Mouse (Mus musculus): ENCODE data around the gene Plekhh3.

The Plekhh3 gene

GRCm38 (mm10) chr11:101190913-101191907 is 20.1 kb upstream of the Plekhh3 start:
- TF ChIP-seq GATA4 (IDR thresholded peaks at IDR 0.05; ENCODE audit: insufficient replicate concordance, low read length): no peak

GRCm38 (mm10) chr11:101190181-101190912 is 19.2 kb upstream of the Plekhh3 start:
- TF ChIP-seq GATA4 (IDR thresholded peaks at IDR 0.05; ENCODE audit: insufficient replicate concordance, low read length): no peak

GRCm38 (mm10) chr11:101189495-101190180 is 18.5 kb upstream of the Plekhh3 start:
- peak; percentile 74; the same call in 1 of the 2 replicates for TF ChIP-seq GATA4 (IDR thresholded peaks at IDR 0.05; ENCODE audit: insufficient replicate concordance, low read length)

- no peak for TF ChIP-seq GATA4 (IDR thresholded peaks at IDR 0.05; ENCODE audit: insufficient replicate concordance, low read length)
These were observed 17.1 kb upstream of the Plekhh3 start for GRCm38 (mm10) chr11:101188166-101188805.

- TF ChIP-seq GATA4 (IDR thresholded peaks at IDR 0.05; ENCODE audit: insufficient replicate concordance, low read length): no peak
These were observed 16.4 kb upstream of the Plekhh3 start for GRCm38 (mm10) chr11:101187541-101187940.

- no peak for TF ChIP-seq GATA4 (IDR thresholded peaks at IDR 0.05; ENCODE audit: insufficient replicate concordance, low read length)
These were observed 15.5 kb upstream of the Plekhh3 start for GRCm38 (mm10) chr11:101186526-101187247.

GRCm38 (mm10) chr11:101185441-101185840 is 14.3 kb upstream of the Plekhh3 start:
- no peak for TF ChIP-seq GATA4 (IDR thresholded peaks at IDR 0.05; ENCODE audit: insufficient replicate concordance, low read length)

- no peak for TF ChIP-seq GATA4 (IDR thresholded peaks at IDR 0.05; ENCODE audit: insufficient replicate concordance, low read length)
These were observed 13.8 kb upstream of the Plekhh3 start for GRCm38 (mm10) chr11:101184984-101185383.

- no peak for TF ChIP-seq GATA4 (IDR thresholded peaks at IDR 0.05; ENCODE audit: insufficient replicate concordance, low read length)
These were observed 11.8 kb upstream of the Plekhh3 start for GRCm38 (mm10) chr11:101182771-101183517.

- TF ChIP-seq GATA4 (IDR thresholded peaks at IDR 0.05; ENCODE audit: insufficient replicate concordance, low read length): no peak
These were observed 10.8 kb upstream of the Plekhh3 start for GRCm38 (mm10) chr11:101181961-101182360.

GRCm38 (mm10) chr11:101180846-101181740 is 9.9 kb upstream of the Plekhh3 start:
- no peak for TF ChIP-seq GATA4 (IDR thresholded peaks at IDR 0.05; ENCODE audit: insufficient replicate concordance, low read length)

- TF ChIP-seq GATA4 (IDR thresholded peaks at IDR 0.05; ENCODE audit: insufficient replicate concordance, low read length): no peak
These were observed 9.1 kb upstream of the Plekhh3 start for GRCm38 (mm10) chr11:101180261-101180660.
